Mouse (Mus musculus): ENCODE results near the gene Cnn3.

- no peak for TF ChIP-seq ZNF384 (IDR thresholded peaks at IDR 0.05; ENCODE audit: low read depth, low read length)
- no peak for TF ChIP-seq CHD2 (IDR thresholded peaks at IDR 0.05; ENCODE audit: low read depth, low read length)
- no peak for TF ChIP-seq MAFK (IDR thresholded peaks at IDR 0.05; ENCODE audit: insufficient read depth, low read depth, low read length)
- no peak for TF ChIP-seq ZC3H11A (IDR thresholded peaks at IDR 0.05; ENCODE audit: borderline replicate concordance, low read depth, low read length)
These were observed 36.9 kb upstream of the Cnn3 start for GRCm38 (mm10) chr3:121389366-121389765.
